Mouse (Mus musculus) neural tube, embryonic 11.5 days (tissue): ENCODE data around the gene Fam186a. TPM values are rescaled to one million over a fixed set of nuclear protein-coding genes. Genes with fewer than 3 reads are reported as not detected.

Experiments
- polyA plus RNA-seq: library from polyadenylated mRNA; unstranded; fragments of >200 nt; fragmentation: Nextera tagmentation; extraction: Ambion mirVana; gene quantifications from 2 replicates; pipeline ENCODE4 v1.2.1, GENCODE M21; 2014

Gene Fam186a
- polyA plus RNA-seq, 1 experiment from 2014 or later = not detected

Other genes with a start within 250 kb of the Fam186a start
- gene Gpd1, start 249.5 kb downstream of the Fam186a start, polyA plus RNA-seq = 0.32 and 0.33 TPM in 2 replicates
- gene Cox14, start 241.4 kb downstream of the Fam186a start, polyA plus RNA-seq = 134 and 135 TPM in 2 replicates
- 65.1 and 69.7 TPM in 2 replicates for gene Cers5, start 194.2 kb downstream of the Fam186a start, polyA plus RNA-seq
- 33.1 and 40.0 TPM in 2 replicates for gene Lima1, start 91.6 kb downstream of the Fam186a start, polyA plus RNA-seq
- 34.7 and 36.7 TPM in 2 replicates for gene Larp4, start 3.0 kb upstream of the Fam186a start, polyA plus RNA-seq
- gene Dip2b, start 71.6 kb upstream of the Fam186a start, polyA plus RNA-seq = 27.9 and 28.4 TPM in 2 replicates